Mouse (Mus musculus) bone marrow macrophage, adult 2 months (primary cell): ENCODE measurements around the gene Crybg2.

Experiments
- CTCF ChIP-seq: IDR thresholded peaks from 2 replicates; pipeline ENCODE4 v1.5.1; 2012; ENCODE audit warnings: low read depth, mild to moderate bottlenecking, low read length, moderate library complexity
- POLR2A ChIP-seq: IDR thresholded peaks from 2 replicates; pipeline ENCODE4 v1.6.1; 2012; ENCODE audit warnings: mild to moderate bottlenecking, low read depth, low read length, borderline replicate concordance

GRCm38 (mm10) chr4:134123147-134123546 lies 62.5 kb downstream of the Crybg2 start:
- TF ChIP-seq CTCF, result no peak
- no peak for TF ChIP-seq POLR2A
